Mouse (Mus musculus) left cerebral cortex, adult 2 months (tissue): ENCODE measurements around the gene Litaf. TPM values are rescaled to one million over a fixed set of nuclear protein-coding genes. Genes with fewer than 3 reads are reported as not detected.

ENCODE experiments used
- DNase-seq, 2 experiments: peaks; one replicate each; pipeline ENCODE4 v3.0.0; 2021 to 2022; ENCODE audit warnings: low spot score in 2 of 2, mixed read lengths in 1 of 2; ENCODE audit errors: extremely low spot score in 1 of 2
- H3K27ac ChIP-seq: fragments of 200-600 bp; 2 replicates; pipeline ENCODE4 v1.8.1; 2022
- H3K4me3 ChIP-seq: fragments of 200-600 bp; 2 replicates; pipeline ENCODE4 v1.8.1; 2022
- CTCF ChIP-seq: fragments of 200-600 bp; IDR thresholded peaks from 2 replicates; pipeline ENCODE4 v1.8.1; 2022; ENCODE audit warnings: antibody characterized with exemption, mild to moderate bottlenecking, moderate library complexity
- intact Hi-C: fragments of 180-260 bp; cut with DNase I; formaldehyde crosslinking; loops from one replicate; pipeline ENCODE4 v1.15.1; 2025
- total RNA-seq, 2 experiments: library from RNA; stranded (reverse); gene quantifications; 2 replicates each; pipeline ENCODE4 v1.2.3; 2021

Litaf gene
- total RNA-seq, 2 experiments from 2014 or later, result 9.1 to 14.1 TPM

- Histone ChIP-seq H3K27ac (no peak overlapping the region), H3K4me3 (no peak overlapping the region)
- DNase-seq, result no peak
- TF ChIP-seq CTCF, result no peak
- intact Hi-C loops, result no loop called here
Observed at GRCm38 (mm10) chr16:11040603-11041002, 25.4 kb downstream of the Litaf start.

- intact Hi-C loops, result loop anchor here (1.0 to 10.0 kb wide), 2 partner anchors 73 to 461 kb away; no protein-coding TSS in a partner anchor
- DNase-seq, result peak; percentile 56 to 69
- Histone ChIP-seq H3K4me3 (no peak overlapping the region), H3K27ac (no peak overlapping the region)
- peak; percentile 95 for TF ChIP-seq CTCF
Observed at GRCm38 (mm10) chr16:11035790-11036431, 30.0 kb downstream of the Litaf start.

GRCm38 (mm10) chr16:11035273-11035672 lies 30.7 kb downstream of the Litaf start:
- H3K4me3 ChIP-seq, result no peak overlapping the region
- DNase-seq, result no peak
- no peak overlapping the region for H3K27ac ChIP-seq
- intact Hi-C loops, result loop anchor here (10.0 kb wide), 1 partner anchor 460 kb away; no protein-coding TSS in a partner anchor
- TF ChIP-seq CTCF, result no peak

- TF ChIP-seq CTCF, result peak; percentile 100
- DNase-seq, result peak; percentile 75 to 86
- Histone ChIP-seq H3K4me3 (no peak overlapping the region), H3K27ac (no peak overlapping the region)
- intact Hi-C loops, result loop anchor here (1.0 to 10.0 kb wide), 4 partner anchors 82 to 459 kb away; no protein-coding TSS in a partner anchor
Observed at GRCm38 (mm10) chr16:11034193-11034803, 31.7 kb downstream of the Litaf start.

GRCm38 (mm10) chr16:11031320-11031719 lies 34.6 kb downstream of the Litaf start:
- no peak overlapping the region for H3K4me3 ChIP-seq
- no peak for DNase-seq
- peak; percentile 36 for TF ChIP-seq CTCF
- H3K27ac ChIP-seq, result no peak overlapping the region
- intact Hi-C loops, result loop anchor here (5.0 to 10.0 kb wide), 2 partner anchors 79 to 457 kb away; no protein-coding TSS in a partner anchor

GRCm38 (mm10) chr16:11030844-11031243 lies 35.1 kb downstream of the Litaf start:
- intact Hi-C loops, result loop anchor here (5.0 to 10.0 kb wide), 2 partner anchors 79 to 456 kb away; no protein-coding TSS in a partner anchor
- DNase-seq, result no peak
- Histone ChIP-seq H3K27ac (no peak overlapping the region), H3K4me3 (no peak overlapping the region)
- no peak for TF ChIP-seq CTCF

- no peak overlapping the region for H3K27ac ChIP-seq
- DNase-seq, result no peak
Observed at GRCm38 (mm10) chr16:11028206-11028605, 37.8 kb downstream of the Litaf start.

GRCm38 (mm10) chr16:11024841-11025240 lies 41.1 kb downstream of the Litaf start:
- intact Hi-C loops, result no loop called here
- Histone ChIP-seq H3K4me3 (no peak overlapping the region), H3K27ac (no peak overlapping the region)
- DNase-seq, result peak in 1 of 2 experiments; percentile 27
- TF ChIP-seq CTCF, result no peak

More at GRCm38 (mm10) chr16:11028206-11028605, 37.8 kb downstream of the Litaf start:
- H3K4me3 ChIP-seq, result no peak overlapping the region
- intact Hi-C loops, result no loop called here
- TF ChIP-seq CTCF, result no peak

GRCm38 (mm10) chr16:11023618-11024017 lies 42.3 kb downstream of the Litaf start:
- no peak for DNase-seq
- no peak for TF ChIP-seq CTCF
- intact Hi-C loops, result no loop called here
- no peak overlapping the region for H3K4me3 ChIP-seq
- H3K27ac ChIP-seq, result no peak overlapping the region

GRCm38 (mm10) chr16:11022113-11022489 lies 43.9 kb downstream of the Litaf start:
- DNase-seq, result no peak
- intact Hi-C loops, result no loop called here
- Histone ChIP-seq H3K4me3 (no peak overlapping the region), H3K27ac (no peak overlapping the region)
- no peak for TF ChIP-seq CTCF

GRCm38 (mm10) chr16:11021403-11022112 lies 44.4 kb downstream of the Litaf start:
- TF ChIP-seq CTCF, result no peak
- intact Hi-C loops, result no loop called here
- Histone ChIP-seq H3K27ac (no peak overlapping the region), H3K4me3 (no peak overlapping the region)
- DNase-seq, result no peak
